Mouse (Mus musculus) adrenal gland, postnatal 25 days (tissue): ENCODE data around the gene Aldh1l1. TPM values are rescaled to one million over a fixed set of nuclear protein-coding genes. Genes with fewer than 3 reads are reported as not detected.

Experiments
- DNase-seq: peaks from one replicate; pipeline ENCODE4 v3.0.0; 2021; ENCODE audit warnings: mixed read lengths
- total RNA-seq: library from RNA; stranded (reverse); gene quantifications from 2 replicates; pipeline ENCODE4 v1.2.3, GENCODE M21; 2021

Aldh1l1 gene
- total RNA-seq, 1 experiment from 2014 or later = 220 TPM

DNA sequence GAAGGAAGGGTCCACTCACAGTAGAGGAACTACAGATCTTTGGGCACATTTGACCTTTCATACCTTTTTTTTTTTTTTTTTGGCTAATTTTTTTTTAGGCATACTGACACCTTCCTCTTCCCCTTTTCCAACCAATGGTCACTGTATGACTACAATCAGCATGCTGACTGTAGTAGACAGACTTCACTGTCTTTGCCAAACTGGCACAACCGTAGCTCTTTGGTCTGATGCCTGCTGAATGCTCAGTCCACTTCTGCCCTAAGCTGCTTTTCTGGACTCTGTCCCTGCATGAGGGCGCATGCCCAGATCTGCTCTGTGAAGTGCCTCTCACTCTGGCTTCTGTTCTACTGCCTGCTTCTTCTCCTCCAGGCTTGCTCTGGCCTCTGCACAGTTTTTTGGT is 111.4 kb downstream of the Aldh1l1 start:
- no peak for DNase-seq

DNA sequence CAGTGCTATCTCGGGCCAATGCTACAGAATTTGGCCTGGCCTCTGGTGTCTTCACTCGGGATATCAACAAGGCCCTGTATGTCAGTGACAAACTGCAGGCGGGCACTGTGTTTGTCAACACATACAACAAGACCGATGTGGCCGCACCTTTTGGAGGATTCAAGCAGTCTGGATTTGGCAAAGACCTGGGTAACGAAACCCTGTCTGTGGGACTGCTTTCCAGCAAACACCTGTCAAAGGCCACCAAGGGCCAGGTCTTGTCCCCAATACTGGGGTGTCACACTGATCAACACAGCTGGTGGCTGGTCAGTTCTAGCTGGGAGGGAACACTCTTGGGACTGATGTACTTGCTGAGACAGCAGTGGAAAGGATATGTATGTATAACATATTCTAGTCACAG is 112.0 kb downstream of the Aldh1l1 start:
- DNase-seq = no peak

DNA sequence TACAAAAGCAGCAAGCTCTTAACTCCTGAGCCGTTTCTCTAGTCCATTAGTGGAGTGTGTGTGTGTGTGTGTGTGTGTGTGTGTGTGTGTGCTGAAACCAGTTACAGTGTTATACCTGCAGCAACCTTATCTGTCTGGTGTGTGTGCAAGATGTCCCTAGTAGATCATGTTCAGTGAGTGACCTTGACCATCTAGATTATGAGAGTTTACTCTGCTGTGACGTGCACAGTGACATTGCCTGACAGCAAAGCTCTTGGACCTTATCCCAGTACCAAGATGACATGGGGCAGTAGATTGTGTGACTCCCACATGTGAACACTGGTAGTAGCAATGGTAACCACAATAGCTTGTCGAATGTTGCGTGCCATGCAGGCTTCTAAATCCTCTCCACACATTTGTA is 114.1 kb downstream of the Aldh1l1 start:
- DNase-seq = no peak

DNA sequence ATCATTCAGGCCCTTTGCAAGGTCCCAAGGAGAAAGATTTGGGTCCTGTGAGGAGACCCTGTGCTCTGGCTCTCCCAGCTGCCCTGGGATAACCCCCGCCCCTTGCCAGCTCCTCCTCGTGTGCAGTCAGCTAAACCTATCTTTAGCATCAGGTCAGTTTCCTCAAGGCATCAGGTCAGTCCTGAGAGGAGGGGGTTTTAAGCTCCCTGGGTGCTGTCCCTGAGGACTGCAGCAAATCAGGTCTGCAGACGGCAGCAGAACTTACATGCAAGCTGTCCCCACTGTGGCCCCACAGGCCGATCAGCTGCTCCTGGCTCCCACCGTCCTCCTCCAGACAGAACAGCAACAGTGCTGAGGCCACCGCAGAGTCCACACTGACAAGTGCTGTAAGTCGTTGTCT is 115.5 kb downstream of the Aldh1l1 start:
- no peak for DNase-seq

DNA sequence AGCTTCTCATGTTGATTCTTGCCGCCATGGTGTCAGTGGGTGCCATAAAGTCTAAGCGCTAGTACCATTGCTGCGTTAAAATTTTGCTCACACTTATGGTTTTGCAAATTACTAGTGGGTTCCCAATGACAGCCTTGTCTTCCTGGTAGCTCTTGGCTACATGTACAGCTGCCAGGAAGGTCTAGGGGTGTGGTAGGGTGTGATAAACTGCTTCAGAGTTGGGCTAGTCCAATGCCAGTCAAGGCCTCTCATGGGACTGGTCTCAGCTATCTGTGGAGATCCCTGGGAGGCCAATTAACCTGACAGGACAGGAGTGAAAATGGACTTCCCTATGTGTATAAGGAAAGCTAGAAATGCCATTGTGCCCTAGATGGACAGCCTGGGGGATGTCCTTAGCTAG is 116.1 kb downstream of the Aldh1l1 start:
- no peak for DNase-seq

DNA sequence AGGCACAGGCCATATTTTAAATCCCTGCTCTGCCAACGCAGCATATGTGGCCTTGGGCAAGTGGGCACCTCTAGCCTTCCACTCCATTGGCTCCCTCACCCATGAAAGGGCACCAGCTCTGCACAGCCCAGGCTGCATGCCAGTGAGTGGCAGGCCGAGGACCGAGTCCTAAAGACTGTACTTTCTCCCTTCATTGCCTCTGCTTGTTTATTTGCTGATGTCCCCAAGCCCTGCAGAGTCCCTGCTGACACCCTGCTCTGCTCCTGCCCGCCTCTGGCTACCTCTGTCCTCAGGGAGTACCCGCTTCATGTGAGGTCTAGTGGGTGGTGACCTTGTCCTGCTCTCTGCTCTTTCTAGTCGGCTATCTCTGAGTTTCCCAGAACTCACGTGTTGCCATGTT is 116.9 kb downstream of the Aldh1l1 start:
- no peak for DNase-seq

DNA sequence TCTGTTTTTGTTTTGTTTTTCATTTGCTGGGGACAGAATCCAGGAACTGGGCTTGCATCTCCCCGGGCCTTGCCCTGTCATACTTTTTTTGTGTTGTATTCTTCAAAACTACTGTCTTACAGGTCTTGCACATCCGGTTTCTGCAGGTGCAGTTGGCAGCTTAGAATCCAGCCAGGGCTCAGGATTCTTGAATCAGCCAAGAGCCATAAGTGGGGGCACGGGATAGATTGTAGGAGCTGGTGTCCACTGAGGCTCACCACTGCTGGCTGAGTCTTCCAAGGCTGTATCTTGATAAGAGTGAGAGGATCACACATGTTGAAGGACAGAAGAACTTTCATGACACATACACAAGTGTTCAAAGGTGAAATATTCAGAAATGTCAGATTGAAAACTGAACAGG is 117.9 kb downstream of the Aldh1l1 start:
- DNase-seq = no peak

DNA sequence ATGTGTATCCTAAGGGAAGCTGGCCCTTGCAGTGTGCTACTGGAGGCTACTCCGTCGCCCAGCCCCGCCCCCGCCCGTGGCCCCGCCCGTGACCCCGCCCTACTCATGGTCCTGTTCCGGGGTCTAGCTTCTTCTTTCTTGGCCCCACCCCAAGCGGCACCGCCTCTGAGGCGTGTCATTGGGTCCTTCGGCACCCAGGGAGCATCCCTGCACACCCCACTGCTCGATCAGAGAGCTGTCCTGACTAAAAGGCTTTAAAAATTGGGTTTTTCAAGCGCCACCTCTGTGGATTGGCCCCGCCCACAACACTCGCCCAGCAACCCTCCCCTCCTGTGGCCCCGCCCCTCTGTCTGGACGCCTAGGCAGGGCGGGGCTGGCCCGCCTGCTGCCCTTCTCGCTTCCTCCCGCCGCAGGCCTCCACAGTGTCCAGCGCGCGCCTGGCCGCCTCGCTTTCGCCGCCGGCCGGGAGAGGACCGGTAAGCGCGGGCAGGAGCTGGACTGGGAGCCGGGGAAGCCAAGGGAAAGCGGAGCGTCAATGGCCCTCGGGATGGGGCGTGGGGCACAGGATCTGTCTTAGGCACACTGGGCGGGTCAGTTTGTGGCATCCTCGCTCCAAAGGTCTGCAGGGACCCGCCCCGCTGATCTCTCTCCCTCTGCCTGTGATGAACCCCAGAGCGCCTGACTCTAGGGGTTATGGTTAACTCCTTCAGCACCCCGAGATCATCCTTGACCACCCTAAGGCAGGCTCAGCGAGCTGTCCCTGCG is 118.5 kb downstream of the Aldh1l1 start, which contains the start of gene Slc41a3:
TSS of gene Slc41a3 (plus strand) at position 193 of the 765 bp plus-strand sequence.
- peak; percentile 92 for DNase-seq

DNA sequence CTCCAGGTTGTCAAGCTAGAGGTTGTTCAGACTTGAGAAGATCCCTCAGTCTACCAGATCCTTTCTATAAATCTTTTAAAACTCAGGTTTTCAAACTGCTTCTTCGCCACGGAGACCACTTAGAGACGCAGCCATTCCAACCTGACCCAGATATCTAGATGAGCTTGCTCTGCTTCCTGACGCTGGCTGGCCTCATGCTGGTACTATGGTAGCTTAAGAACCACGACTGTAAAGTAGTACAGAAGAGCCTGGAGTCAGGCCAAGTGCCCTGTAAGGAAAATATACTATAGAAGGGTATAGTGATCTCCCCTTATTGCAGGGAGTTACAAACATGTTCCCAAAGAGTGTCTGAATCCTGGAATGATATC is 119.1 kb downstream of the Aldh1l1 start:
- no peak for DNase-seq

DNA sequence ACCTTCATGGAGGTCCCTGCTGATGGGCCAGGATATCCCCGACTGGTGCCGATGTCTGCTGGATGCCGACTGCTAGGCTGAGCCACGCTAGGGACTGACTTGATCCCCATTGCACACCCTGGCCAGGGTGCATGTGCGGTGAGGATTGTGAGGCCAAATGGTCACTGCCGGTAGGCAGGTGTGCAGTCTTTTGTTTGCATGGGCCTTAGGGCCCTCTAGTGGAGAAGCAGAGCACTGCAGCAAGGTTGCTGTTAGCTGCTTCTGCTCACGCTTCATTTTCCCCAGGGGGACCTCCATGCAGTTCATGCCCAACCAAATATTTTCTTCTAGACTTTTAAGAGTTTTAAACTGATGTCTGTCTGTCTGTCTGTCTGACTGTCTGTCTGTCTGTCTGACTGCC is 120.3 kb downstream of the Aldh1l1 start:
- DNase-seq = peak; percentile 53

DNA sequence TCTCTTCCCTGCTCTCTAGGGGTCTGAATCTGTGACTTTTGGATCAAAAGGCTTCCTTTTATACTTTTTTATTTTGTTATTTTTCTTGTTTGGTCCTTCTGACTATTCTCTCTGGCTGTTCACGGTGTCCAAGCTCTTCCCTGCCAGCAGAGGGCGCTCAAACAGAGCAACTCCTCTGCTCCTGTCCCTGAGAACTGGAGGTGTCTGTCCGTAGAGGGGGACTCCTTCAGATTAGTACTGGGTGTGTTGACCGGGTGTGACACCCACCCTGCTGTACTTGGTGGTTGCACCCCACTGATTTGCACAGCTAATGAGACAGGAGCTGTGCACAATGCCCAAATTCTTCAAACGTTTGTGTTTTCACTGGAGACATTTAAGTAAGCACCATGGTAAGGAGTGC is 121.0 kb downstream of the Aldh1l1 start:
- DNase-seq = peak; percentile 69

DNA sequence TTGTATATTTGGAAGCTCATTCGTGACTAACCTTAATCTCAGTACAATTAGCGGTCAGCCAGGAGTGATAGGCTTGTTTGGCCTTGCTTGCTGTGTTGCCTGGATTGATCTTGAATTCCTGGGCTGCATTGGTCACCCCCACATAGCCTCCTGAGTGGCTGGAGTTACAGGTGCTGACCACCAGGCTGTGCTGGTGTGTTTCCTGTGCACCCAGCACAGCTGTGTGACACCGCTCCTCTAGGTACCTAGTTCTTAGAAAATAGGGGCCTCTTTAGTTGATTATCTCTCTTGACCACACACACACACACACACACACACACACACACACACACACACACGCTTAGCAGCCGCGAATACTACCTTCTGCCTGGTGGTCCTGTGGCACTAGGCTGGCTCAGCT is 122.0 kb downstream of the Aldh1l1 start:
- DNase-seq = no peak

DNA sequence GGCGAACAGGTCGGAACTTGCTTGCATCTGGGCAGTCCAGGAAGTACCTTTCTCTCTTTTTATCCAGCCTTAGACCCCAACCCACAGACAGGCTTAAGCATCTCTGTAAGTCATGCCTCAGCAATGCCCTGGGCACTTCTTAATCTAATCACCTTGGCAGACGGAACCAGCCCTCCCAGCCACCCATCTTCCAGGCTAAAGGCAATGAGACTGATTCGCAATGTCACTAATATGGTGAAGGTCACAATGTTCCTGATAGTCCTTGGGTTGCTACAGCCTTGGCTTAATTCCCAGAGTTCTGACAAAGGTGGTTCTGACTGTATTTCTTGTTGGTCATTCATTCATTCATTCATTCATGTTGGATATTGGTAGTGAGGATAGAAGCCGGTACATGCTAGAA is 124.0 kb downstream of the Aldh1l1 start:
- DNase-seq = no peak

DNA sequence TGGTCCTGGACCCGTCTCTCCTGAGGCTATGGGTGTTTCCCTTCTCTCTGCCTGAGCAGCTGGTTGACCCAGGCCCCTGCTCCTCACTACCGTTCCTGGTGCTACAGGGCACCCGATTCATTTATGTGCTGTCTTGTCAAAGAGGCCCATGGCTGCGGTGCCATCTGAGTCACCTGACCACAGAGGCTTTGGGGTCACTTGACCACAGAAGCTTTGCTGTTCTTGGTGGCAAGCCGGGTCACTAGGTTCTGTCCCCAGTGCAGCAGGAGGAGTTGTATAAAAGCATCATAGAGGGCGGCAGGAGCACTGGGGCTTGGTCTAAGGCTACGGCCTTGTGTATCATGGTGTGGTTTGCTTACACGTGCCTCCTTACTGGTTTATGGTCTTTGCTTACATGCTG is 127.0 kb downstream of the Aldh1l1 start:
- no peak for DNase-seq

DNA sequence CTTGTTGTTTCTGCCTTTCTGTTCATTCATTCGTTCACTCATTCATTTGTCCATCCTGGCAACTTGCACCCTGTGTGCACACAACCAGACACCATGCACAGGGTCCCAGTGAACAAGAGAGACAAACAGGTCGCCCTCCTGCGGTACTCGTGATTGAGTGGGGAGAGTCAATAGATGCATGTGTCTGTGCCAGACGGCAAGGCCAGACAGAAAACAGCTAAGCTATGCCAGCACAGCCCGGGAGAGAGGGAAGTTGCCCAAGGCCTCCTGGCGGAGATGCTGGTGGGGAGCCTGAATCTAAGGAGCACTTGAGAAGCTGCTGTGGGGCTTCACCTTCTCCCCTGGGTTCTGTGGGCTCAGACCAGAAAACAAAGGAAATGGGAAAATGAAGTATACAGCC is 129.1 kb downstream of the Aldh1l1 start:
- peak; percentile 53 for DNase-seq

DNA sequence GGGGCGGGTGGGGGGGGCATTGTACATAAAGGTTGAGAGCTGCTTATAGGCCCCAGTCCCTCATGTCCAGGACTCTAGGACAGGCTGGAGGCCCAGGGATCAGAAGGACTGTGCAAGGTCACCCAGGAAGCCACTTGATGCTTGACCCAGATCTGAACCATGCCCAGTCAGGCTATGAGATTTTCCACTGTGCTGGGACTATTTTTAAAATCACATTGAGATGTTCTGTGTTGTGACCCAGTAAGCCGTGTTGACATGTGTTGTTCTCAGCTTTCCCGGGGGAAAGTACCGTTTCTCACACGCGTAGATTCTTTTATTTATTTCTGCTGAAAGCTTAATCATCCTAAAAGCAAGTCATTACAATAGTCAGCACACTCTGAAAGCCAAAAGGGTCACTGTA is 129.8 kb downstream of the Aldh1l1 start:
- no peak for DNase-seq

DNA sequence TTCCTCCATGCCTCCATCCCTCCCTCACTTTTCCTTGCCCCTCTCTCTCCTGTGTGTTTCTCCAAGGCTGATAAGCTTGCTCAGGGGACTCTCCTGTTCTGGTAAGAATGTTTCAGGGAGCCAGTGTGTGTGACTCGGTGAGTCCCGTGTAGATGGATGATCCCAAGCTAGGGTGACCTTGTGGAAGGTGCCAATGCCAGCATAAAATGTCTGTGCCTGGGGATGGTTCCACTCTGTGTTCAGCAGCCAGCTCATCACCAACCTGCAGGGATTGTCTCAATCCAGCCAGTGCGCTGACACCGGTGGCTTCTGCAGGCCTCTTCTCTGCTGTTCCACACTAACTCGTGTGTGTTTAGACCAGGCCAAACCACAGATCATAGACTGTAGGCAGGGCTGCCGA is 130.3 kb downstream of the Aldh1l1 start:
- DNase-seq = no peak

DNA sequence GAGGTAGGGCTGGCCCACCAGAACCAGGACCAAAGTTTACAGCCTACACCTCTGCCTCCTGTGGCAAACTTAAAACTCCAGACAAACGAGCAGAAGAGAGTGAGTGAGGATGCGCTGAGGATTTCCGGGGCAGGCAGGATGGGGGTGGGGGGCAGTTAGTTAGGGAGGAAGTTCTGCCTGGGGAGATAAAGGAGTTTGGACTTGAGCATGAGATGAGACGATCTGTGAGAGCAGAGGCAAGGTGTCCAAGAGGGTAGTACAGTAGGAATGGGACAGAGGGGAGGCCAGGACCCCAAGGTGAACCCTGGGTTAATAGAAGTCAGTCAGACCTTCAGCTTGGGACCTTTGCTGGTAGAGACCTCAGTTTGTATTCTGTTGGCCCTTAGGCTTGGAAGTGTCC is 132.0 kb downstream of the Aldh1l1 start:
- DNase-seq = no peak

DNA sequence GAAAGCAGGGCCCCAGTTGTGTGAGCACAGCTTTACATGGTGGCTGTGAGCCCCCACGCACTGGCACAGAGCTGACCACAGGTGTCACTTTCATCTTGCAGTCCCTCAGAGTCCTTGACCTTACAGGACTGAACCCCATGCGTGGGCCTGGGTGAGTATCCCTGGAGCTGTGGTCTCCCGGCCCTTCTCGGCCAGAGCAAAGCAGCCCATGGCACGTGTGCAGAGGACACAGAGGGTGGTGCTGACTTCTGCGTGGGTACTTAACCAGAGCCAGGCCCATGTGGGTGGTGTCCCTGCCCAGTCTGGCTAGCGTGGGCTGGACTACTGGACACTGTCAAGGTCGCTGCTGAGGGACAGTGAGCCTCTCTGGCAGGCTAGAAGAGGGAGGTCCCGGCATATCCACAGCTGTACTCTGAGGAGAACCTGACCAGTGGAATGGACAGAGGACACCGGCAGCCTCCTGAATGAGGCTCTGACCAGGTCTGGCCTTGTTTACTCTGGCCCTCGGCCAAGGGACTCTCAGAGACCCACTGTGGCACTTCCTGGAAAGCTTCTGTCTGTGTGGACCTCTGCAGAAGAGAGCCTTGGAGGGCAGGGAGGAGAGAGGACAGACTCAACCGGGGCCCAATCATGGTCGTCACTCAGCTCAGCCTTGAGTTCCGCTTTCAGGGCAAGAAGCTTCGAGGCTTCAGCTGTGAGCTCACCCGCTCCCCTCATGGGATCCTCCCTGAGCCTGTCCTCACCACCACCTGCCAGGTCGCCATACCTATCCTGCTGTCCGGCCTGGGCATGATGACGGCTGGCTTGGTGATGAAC is 132.8 kb downstream of the Aldh1l1 start:
- peak; percentile 50 for DNase-seq

DNA sequence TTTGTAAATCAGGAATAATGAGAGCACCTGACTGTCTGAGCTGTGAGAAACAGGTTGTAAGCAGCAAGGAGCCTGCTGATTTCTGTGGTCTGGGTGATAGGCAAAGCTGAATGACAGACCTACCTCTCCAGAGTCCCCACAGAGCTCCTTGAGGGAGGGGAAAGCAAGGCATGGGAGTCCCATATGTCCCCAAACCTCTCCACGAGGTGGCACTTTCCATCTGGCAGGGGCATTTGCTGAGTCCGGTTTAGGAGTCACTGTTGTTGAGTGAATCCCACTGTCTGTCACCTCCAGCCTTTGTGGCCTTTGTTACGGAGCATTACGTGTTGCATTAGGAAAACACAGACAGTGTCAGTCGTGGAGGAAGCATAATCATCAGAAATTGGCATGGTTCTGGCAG is 133.7 kb downstream of the Aldh1l1 start:
- DNase-seq = no peak

DNA sequence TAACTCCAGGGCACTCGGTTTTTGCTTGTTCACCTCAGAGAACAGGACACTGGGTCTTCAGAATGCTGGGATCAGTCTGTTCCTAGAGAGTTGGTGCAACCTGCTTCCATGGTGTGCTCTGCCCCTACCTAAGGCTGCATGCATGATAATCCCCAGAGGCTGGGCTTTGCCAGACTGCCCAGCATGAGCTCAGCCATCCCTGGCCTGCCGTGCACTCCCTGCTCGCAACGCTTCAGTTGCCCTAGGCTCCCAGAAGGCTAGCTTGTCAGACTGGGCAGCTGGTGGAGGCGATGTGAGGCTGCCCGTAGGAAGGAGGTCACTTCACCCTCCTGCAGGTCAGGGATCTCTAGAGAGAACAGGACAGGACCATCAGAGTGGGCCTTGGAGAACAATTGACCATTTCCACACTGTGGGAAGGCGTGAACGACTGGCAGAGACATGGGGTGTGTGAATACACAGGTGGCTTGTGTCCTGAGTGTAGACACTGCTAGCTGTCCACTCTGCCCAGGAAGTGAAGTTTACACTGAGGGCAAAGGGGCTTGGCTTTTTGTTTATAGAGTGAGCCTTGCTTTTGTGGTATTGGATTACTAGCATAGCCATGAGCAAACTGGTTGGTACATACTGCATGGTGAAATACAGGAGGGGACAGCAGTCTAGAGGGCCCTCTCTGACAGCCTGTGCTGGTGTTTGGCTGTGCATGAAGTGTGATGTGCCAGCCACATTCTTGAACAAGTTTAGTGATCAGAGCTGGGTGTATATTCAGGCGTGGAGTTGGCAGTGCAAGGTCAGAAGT is 134.8 kb downstream of the Aldh1l1 start:
- no peak for DNase-seq

DNA sequence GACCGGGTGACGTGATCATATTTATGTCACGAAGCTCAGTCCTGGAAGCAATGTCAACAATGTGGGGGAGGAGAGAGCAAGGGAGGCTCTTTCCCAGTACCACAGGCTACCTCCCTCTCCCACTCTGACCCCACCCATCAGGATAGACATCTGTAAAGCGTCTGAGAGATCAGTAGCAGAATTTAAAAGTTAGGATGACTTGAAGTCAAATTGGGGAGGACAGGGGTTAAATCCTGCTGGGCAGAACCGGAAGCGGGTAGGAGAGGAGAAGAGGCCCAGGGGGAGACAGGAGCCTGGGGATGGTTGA is 135.3 kb downstream of the Aldh1l1 start:
- no peak for DNase-seq

DNA sequence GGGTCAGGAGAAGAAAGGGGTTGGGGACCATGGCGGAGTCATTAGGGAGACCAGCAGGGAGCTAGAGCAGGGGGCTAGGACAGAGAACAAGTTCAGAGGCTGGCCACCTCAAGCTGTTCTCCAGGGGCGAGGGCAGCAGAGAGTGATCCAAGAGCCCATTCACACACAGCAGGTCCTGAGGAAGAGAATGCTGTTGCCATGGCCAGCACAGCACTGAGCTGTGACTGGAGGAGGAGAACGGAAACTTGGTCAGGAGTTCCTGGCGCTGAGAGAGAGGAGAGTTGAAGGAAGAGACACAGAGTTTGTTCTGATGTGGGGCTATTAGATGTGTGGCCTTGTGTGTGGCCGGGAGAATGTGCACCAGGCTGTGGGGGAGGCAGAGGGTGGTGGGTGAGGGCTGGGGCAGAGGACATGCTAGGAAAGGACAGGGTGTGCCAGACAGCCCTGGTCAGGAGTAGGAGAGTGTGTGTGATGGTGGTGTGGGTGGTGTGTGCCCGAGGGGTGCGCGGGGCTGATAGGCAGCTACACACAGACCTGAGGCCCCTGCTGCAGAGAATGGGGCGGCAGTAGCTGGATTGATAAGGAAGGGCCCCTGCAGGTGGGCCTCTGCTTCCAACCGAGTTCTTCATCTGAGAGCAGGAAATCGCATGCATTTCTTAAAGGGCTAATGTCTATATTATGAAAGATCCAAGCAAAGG is 136.7 kb downstream of the Aldh1l1 start:
- DNase-seq = no peak
